Mouse (Mus musculus): Measurements from ENCODE around the gene Adamts15. TPM values are rescaled to one million over a fixed set of nuclear protein-coding genes. Genes with fewer than 3 reads are reported as not detected.

Adamts15 gene
- polyA plus RNA-seq, 1 experiment from 2014 or later, result 6.8 TPM

DNA sequence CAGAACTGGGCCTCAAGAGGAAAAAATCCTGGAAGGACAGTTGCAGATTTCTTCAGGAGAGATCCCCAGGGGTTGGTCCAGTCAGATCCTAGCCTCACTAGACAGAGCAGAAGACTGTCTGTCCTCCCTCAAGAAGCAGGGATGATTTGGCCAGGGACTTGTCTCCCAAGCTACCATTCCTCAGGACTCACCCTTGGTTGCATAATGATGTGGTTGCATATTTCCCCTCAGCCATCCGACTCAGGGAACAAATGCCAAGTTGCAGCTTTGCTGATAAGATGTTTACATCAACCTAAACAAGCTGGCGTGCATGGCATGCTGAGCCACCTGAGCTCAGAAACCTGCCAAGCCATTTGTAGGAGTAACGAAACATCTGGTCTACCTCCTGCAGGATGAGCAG, 27.2 kb upstream of the Adamts15 start:
- Histone ChIP-seq H3K27me3 (peaks cover 32% of the 10 kb centered on the region), H3K36me3 (no peaks in the 10 kb centered on the region), H3K9ac (no peak overlapping the region), H3K4me2 (no peak overlapping the region), H3K27ac (no peak overlapping the region), H3K4me1 (peaks cover 29% of the 10 kb centered on the region), H3K9me3 (no peaks in the 10 kb centered on the region), H3K4me3 (no peak overlapping the region)
- 50% methylated on average over 3 of the region's 3 CpGs for WGBS
- peak; percentile 56; the same call in 1 of the 2 replicates for ATAC-seq (ENCODE audit: borderline replicate concordance, extremely low read depth, low FRiP score, low TSS enrichment)

DNA sequence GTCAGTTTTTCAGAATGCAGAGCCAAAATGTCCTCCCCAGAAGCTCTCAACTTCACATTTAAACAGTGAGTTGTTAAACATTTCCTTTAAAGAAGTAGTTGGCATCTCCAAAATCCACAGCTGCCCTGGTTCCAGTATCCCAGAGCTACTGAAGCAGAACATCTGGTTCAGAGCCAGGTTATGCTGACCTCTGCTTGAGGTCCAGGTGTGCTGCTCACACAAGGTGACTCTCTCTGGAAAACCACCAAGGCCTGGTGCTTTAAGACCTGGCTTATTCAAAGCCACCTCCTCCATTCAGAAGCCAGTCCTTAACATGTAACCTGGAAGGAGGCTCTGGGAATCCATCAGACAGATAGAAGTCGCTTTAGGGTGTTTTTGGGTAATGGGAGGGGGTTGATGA, 23.0 kb upstream of the Adamts15 start:
- H3K27me3 ChIP-seq, result peaks cover 73% of the 10 kb centered on the region
- no peaks in the 10 kb centered on the region for H3K36me3 ChIP-seq
- no peak overlapping the region for H3K9ac ChIP-seq
- peaks cover 27% of the 10 kb centered on the region for H3K4me1 ChIP-seq
- H3K27ac ChIP-seq, result no peak overlapping the region
- no peaks in the 10 kb centered on the region for H3K9me3 ChIP-seq
- WGBS, result 60% methylated on average over 1 of the region's 1 CpGs
- no peak for ATAC-seq (ENCODE audit: borderline replicate concordance, extremely low read depth, low FRiP score, low TSS enrichment)
- H3K4me3 ChIP-seq, result no peak overlapping the region
- H3K4me2 ChIP-seq, result no peak overlapping the region

- Histone ChIP-seq H3K36me3 (no peaks in the 10 kb centered on the region), H3K4me3 (peak overlapping the region; percentile 55; the same call in 1 of the 2 replicates), H3K4me2 (no peak overlapping the region), H3K27me3 (peaks cover 80% of the 10 kb centered on the region), H3K9me3 (no peaks in the 10 kb centered on the region), H3K9ac (no peak overlapping the region), H3K27ac (no peak overlapping the region), H3K4me1 (peaks cover 18% of the 10 kb centered on the region)
- WGBS, result 36% methylated on average over 1 of the region's 1 CpGs
- ATAC-seq (ENCODE audit: borderline replicate concordance, extremely low read depth, low FRiP score, low TSS enrichment), result no peak
These were observed 22.0 kb upstream of the Adamts15 start for GRCm38 (mm10) chr9:30944234-30944633.

- H3K36me3 ChIP-seq, result no peaks in the 10 kb centered on the region
- peak overlapping the region; percentile 55 for H3K4me3 ChIP-seq
- peaks cover 89% of the 10 kb centered on the region for H3K27me3 ChIP-seq
- H3K4me1 ChIP-seq, result peaks cover 13% of the 10 kb centered on the region; the same call in 1 of the 2 replicates
- ATAC-seq (ENCODE audit: borderline replicate concordance, extremely low read depth, low FRiP score, low TSS enrichment), result no peak
- peak overlapping the region; percentile 27; the same call in 1 of the 2 replicates for H3K9ac ChIP-seq
- WGBS, result 2% methylated on average over 14 of the region's 14 CpGs
- H3K27ac ChIP-seq, result no peak overlapping the region
- H3K9me3 ChIP-seq, result no peaks in the 10 kb centered on the region
- peak overlapping the region; percentile 96 for H3K4me2 ChIP-seq
These were observed 21.1 kb upstream of the Adamts15 start for GRCm38 (mm10) chr9:30943341-30943740.

DNA sequence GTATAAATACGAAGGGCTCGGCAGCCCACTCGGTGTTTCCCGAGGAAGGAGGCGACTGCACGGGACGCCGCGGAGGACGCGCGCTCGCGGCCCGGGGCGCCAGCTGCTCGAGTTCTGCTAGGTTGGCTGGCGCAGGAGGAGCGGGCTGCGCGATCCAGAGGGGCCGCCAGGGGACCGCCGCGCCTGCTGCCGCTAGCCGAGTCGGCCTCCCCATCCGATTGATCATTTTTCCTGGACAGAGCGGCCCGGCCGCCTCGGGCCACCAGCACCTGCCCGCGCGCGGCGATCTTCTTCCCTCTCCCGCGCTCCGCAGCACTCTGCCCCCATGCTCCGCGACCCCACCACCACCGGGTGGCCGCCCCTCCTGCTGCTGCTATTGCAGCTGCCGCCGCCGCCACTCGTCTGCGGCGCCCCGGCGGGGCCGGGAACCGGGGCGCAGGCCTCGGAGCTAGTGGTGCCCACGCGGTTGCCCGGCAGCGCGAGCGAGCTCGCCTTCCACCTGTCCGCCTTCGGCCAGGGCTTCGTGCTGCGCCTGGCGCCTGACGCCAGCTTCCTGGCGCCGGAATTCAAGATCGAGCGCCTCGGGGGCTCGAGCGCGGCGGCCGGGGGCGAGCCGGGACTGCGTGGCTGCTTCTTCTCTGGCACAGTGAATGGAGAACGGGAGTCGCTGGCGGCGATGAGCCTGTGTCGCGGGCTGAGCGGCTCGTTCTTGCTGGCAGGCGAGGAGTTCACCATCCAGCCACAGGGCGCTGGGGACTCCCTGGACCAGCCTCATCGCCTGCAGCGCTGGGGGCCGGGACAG, 20.5 kb upstream of the Adamts15 start, which contains the start of gene Adamts8:
Adamts8 (plus strand) TSS at position 51 of the 802 bp plus-strand sequence.
- H3K4me2 ChIP-seq, result peak within 1 kb of the TSS; percentile 96
- H3K4me3 ChIP-seq, result peak within 1 kb of the TSS; percentile 55
- H3K27ac ChIP-seq, result no peak within 1 kb of the TSS
- H3K27me3 ChIP-seq, result peaks cover 90% of the 10 kb centered on the region
- H3K9ac ChIP-seq, result peak within 1 kb of the TSS; percentile 27
- H3K36me3 ChIP-seq, result no peaks in the 10 kb centered on the region
- no peaks in the 10 kb centered on the region for H3K9me3 ChIP-seq
- ATAC-seq (ENCODE audit: borderline replicate concordance, extremely low read depth, low FRiP score, low TSS enrichment), result peak; percentile 73
- peaks cover 13% of the 10 kb centered on the region; the same call in 1 of the 2 replicates for H3K4me1 ChIP-seq
- WGBS, result under 1% methylated on average over 96 of the region's 96 CpGs

DNA sequence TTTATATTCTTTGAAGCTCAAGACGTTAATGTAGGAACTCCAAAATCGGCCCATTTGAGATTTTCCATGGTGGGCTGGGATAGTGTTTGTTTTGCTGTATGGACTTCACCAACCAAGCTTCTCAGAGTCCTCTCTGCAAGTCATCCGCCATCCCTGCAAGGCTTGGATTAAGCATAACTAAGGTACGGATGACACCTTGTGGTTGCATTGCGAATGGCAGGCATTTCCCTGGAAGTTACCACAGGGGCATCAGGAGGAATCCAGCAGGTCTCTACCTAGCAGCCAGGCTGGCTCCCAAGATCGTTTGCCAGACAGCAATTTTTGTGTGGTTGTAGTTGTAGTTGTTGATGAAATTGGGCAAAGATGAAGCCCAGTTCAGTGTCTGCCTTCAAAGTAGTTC, 18.1 kb upstream of the Adamts15 start:
- no peak overlapping the region for H3K4me3 ChIP-seq
- H3K9ac ChIP-seq, result no peak overlapping the region
- no peaks in the 10 kb centered on the region for H3K9me3 ChIP-seq
- no peak overlapping the region for H3K27ac ChIP-seq
- H3K27me3 ChIP-seq, result peaks cover 70% of the 10 kb centered on the region
- ATAC-seq (ENCODE audit: borderline replicate concordance, extremely low read depth, low FRiP score, low TSS enrichment), result no peak
- H3K4me2 ChIP-seq, result no peak overlapping the region
- WGBS, result 4% methylated on average over 6 of the region's 6 CpGs
- peaks cover 13% of the 10 kb centered on the region for H3K4me1 ChIP-seq
- no peaks in the 10 kb centered on the region for H3K36me3 ChIP-seq

DNA sequence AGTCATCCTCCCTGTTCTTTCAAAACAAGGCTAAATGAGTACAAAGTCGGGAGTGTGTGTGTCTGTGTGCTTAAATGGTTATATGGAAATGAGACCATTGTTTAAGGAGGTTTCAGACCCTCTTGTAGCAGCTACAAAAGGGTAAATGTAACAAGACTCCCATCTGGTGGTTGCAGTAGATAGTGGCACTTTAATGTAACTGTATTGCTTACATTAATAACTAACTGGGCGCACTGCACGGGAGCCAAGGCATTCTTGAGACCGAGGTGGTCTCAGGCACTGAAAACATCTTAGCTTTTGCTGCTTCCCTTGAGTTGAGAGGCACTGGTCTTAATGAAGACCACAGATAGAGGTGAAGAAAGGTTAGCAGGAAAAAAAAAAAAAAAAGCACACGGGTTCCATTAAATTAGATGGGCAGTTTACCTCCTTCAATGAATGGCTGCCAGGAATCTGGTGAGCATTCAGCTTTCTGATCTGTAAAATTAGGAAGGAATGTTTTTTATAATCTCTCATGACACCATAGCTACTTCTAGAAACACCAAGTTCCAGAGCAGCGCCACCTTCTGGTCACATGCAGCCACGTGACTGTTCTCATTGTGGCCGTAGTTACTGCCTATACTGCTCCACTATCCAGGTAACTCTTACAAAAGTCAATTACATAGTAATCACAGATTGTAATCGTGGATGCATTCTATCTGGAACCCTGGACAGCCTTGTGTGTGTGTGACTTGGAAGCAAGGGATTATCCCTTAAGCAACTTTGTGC, 14.6 kb upstream of the Adamts15 start:
- Histone ChIP-seq H3K4me2 (no peak overlapping the region), H3K27ac (no peak overlapping the region), H3K36me3 (no peaks in the 10 kb centered on the region), H3K4me3 (no peak overlapping the region), H3K9ac (no peak overlapping the region), H3K27me3 (peaks cover 35% of the 10 kb centered on the region), H3K4me1 (peaks cover 3% of the 10 kb centered on the region; the same call in 1 of the 2 replicates), H3K9me3 (no peaks in the 10 kb centered on the region)
- peak; percentile 36; the same call in 1 of the 2 replicates for ATAC-seq (ENCODE audit: borderline replicate concordance, extremely low read depth, low FRiP score, low TSS enrichment)
- WGBS, result 23% methylated on average over 9 of the region's 9 CpGs

DNA sequence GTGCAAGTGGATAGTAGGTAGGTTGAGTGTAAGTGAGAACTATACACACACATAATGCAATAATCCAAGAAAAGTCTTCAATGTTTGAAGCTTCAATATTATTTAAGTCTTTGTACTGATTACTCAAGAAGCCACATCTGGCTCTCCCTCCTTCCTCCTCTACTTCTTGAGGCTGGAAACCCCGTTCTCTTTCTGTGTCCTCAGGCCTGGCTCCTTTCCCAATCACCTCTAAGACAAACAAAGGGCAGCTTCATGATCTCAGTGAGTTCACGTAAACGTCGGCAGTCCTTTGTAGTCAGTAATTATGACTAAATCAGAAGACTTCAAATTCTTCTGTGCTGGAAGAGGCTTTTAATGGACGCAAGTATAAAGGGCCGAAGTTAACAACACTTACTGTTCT, 12.6 kb upstream of the Adamts15 start:
- H3K4me3 ChIP-seq, result no peak overlapping the region
- H3K9ac ChIP-seq, result no peak overlapping the region
- no peak overlapping the region for H3K27ac ChIP-seq
- no peaks in the 10 kb centered on the region for H3K9me3 ChIP-seq
- H3K36me3 ChIP-seq, result no peaks in the 10 kb centered on the region
- no peak overlapping the region for H3K4me2 ChIP-seq
- WGBS, result 14% methylated on average over 6 of the region's 6 CpGs
- peaks cover 15% of the 10 kb centered on the region; the same call in 1 of the 2 replicates for H3K27me3 ChIP-seq
- ATAC-seq (ENCODE audit: borderline replicate concordance, extremely low read depth, low FRiP score, low TSS enrichment), result no peak
- peaks cover 3% of the 10 kb centered on the region; the same call in 1 of the 2 replicates for H3K4me1 ChIP-seq

GRCm38 (mm10) chr9:30932346-30932745, 10.1 kb upstream of the Adamts15 start:
- WGBS, result 36% methylated on average over 4 of the region's 4 CpGs
- Histone ChIP-seq H3K4me3 (no peak overlapping the region), H3K4me2 (no peak overlapping the region), H3K4me1 (peaks cover 3% of the 10 kb centered on the region; the same call in 1 of the 2 replicates), H3K27ac (no peak overlapping the region), H3K27me3 (no peaks in the 10 kb centered on the region; the same call in 1 of the 2 replicates), H3K36me3 (no peaks in the 10 kb centered on the region), H3K9ac (no peak overlapping the region), H3K9me3 (no peaks in the 10 kb centered on the region)
- peak; percentile 57; the same call in 1 of the 2 replicates for ATAC-seq (ENCODE audit: borderline replicate concordance, extremely low read depth, low FRiP score, low TSS enrichment)

- H3K4me3 ChIP-seq, result no peak overlapping the region
- no peaks in the 10 kb centered on the region for H3K36me3 ChIP-seq
- 90% methylated on average over 2 of the region's 2 CpGs for WGBS
- no peak overlapping the region for H3K9ac ChIP-seq
- peaks cover 6% of the 10 kb centered on the region for H3K27me3 ChIP-seq
- 0 out of 2 replicates have a peak, but pooled peaks cover 3% of the 10 kb centered on the region for H3K4me1 ChIP-seq
- no peaks in the 10 kb centered on the region for H3K9me3 ChIP-seq
- no peak overlapping the region for H3K27ac ChIP-seq
- ATAC-seq (ENCODE audit: borderline replicate concordance, extremely low read depth, low FRiP score, low TSS enrichment), result no peak
- no peak overlapping the region for H3K4me2 ChIP-seq
These were observed 6.5 kb upstream of the Adamts15 start for GRCm38 (mm10) chr9:30928759-30929158.

GRCm38 (mm10) chr9:30921261-30922103, 770 bp downstream of the Adamts15 start:
- Histone ChIP-seq H3K9ac (peak overlapping the region; percentile 43), H3K27ac (no peak overlapping the region), H3K4me1 (peaks cover 29% of the 10 kb centered on the region), H3K9me3 (no peaks in the 10 kb centered on the region), H3K27me3 (peaks cover 49% of the 10 kb centered on the region), H3K4me3 (peak overlapping the region; percentile 46), H3K36me3 (no peaks in the 10 kb centered on the region), H3K4me2 (peak overlapping the region; percentile 89)
- no peak for ATAC-seq (ENCODE audit: borderline replicate concordance, extremely low read depth, low FRiP score, low TSS enrichment)
- WGBS, result 3% methylated on average over 56 of the region's 56 CpGs

All from lung, embryonic 15.5 days (tissue).